Mouse (Mus musculus) kidney, adult 2 months (tissue): Measurements from ENCODE around the gene Arhgap4. TPM values are rescaled to one million over a fixed set of nuclear protein-coding genes. Genes with fewer than 3 reads are reported as not detected.
A peak's percentile ranks its signal among the peaks of the same experiment; 100 is the strongest.

Experiments
- DNase-seq: peaks from one replicate; pipeline ENCODE4 v3.0.0; 2021
- H3K27ac ChIP-seq: fragments of 200-500 bp; 2 replicates; pipeline ENCODE4 v1.5.1; 2012; ENCODE audit warnings: low read depth, low read length, control low read depth, inconsistent platforms; ENCODE audit not compliant: insufficient read depth
- H3K27me3 ChIP-seq: fragments of 200-500 bp; replicated peaks from 2 replicates; pipeline ENCODE4 v1.6.1; 2012; ENCODE audit warnings: mild to moderate bottlenecking, moderate library complexity, low read length, inconsistent platforms; ENCODE audit not compliant: control insufficient read depth, insufficient read depth
- H3K36me3 ChIP-seq: fragments of 200-500 bp; 2 replicates; pipeline ENCODE4 v1.6.1; 2012; ENCODE audit warnings: mild to moderate bottlenecking, moderate library complexity, low read length, inconsistent platforms; ENCODE audit not compliant: control insufficient read depth, insufficient read depth
- H3K4me1 ChIP-seq: fragments of 200-500 bp; 2 replicates; pipeline ENCODE4 v1.6.1; 2011; ENCODE audit warnings: low read length; ENCODE audit not compliant: control insufficient read depth, insufficient read depth
- H3K4me3 ChIP-seq: fragments of 200-500 bp; 2 replicates; pipeline ENCODE4 v1.5.1; 2011; ENCODE audit warnings: mild to moderate bottlenecking, low read depth, low read length, control low read depth; ENCODE audit not compliant: insufficient read depth
- CTCF ChIP-seq: fragments of 200-500 bp; conservative IDR thresholded peaks from 2 replicates; pipeline ENCODE4 v1.5.1; 2011; ENCODE audit warnings: low read depth, mild to moderate bottlenecking, control low read depth, low read length, moderate library complexity, mixed read lengths; ENCODE audit not compliant: insufficient read depth, insufficient read length
- POLR2A ChIP-seq: fragments of 200-500 bp; IDR thresholded peaks from one replicate; pipeline ENCODE4 v1.6.1; 2011; ENCODE audit warnings: low read depth, low read length, control low read depth
- WGBS: fragments of 180-500 bp; shearing (Covaris S2); methylation state at CpG from one replicate; pipeline ENCODE4 v1.1.7; 2018; 5-methylcytosine and 5-hydroxymethylcytosine counted together
- polyA plus RNA-seq: library from polyadenylated mRNA; depleted of rRNA; stranded (reverse); fragments of >200 nt; gene quantifications from 2 replicates; pipeline ENCODE4 v1.2.3, GENCODE M21; 2012

The Arhgap4 gene
- polyA plus RNA-seq, 1 experiment: 15.5 TPM

DNA sequence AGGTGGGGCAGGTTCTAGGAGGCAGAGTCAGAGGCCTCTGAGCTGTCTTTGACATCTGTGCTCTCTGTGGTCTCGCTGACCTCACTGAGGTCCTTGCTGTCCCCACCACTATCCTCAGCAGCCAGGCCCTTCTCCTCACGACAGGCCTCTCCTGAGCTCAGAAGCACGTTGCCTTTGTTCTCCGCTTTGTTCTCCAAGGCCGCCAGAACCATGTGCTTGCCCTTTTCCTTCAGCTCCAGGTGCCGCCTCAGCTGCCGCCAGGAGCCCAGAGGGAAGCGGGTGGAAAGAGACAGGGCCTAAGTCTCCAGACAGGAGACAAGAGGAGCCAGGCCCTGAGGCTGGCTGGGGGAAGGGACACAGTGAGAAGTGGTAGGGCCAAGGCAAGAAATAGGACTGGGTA lies 4.7 kb downstream of the Arhgap4 start:
- 84% methylated on average over 8 of the region's 8 CpGs for WGBS
- TF ChIP-seq POLR2A (no peak), CTCF (no peak)
- H3K27me3 ChIP-seq: no peaks in the 10 kb centered on the region
- no peak overlapping the region for H3K4me3 ChIP-seq
- H3K27ac ChIP-seq: no peak overlapping the region
- DNase-seq: no peak
- no peaks in the 10 kb centered on the region for H3K36me3 ChIP-seq
- H3K4me1 ChIP-seq: peaks cover 5% of the 10 kb centered on the region; the same call in 1 of the 2 replicates

DNA sequence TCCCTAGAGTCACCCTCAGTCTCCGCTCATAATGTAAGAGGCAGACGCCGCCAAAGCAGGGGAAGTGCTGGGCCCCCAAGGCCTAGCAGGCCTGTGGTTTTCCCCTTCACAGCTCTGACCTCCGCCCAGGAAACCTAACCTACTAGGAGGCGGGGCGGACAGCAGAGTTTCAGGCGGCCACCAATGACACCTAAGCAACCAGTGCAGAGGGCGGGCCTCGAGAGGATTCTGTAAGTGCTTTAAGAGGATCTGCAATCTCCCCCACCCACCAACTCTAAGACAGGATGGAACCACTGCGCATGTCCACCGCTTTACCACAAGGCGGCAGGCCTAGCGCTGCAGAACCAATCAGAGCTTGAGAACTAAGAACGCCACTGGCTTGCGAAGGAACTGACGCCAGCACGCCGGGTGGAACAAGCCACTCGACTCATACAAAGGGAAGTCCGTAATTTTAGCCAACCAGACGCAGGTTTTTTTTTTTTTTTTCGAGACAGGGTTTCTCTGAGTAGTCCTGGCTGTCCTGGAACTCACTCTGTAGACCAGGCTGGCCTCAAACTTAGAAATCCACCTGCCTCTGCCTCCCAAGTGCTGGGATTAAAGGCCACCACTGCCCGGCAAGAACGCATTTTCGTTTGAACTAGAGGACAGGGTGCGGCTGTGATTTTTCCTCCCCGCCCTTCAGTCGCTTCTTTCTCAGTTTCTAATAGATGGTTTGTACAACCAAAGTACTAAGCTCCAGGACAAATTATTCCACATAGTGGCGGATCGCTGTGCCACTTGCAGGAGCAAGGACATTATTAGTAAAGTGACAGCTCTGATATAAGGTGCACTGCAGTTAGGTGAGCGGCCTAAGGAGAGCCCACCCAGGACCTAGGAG lies 6.6 kb downstream of the Arhgap4 start:
- peak; percentile 98 for DNase-seq
- H3K27me3 ChIP-seq: no peaks in the 10 kb centered on the region
- TF ChIP-seq CTCF (peak; percentile 41), POLR2A (no peak)
- no peaks in the 10 kb centered on the region for H3K36me3 ChIP-seq
- H3K4me1 ChIP-seq: peaks cover 5% of the 10 kb centered on the region; the same call in 1 of the 2 replicates
- WGBS: 9% methylated on average over 31 of the region's 31 CpGs
- peak overlapping the region; percentile 82 for H3K27ac ChIP-seq
- peak overlapping the region; percentile 36 for H3K4me3 ChIP-seq

DNA sequence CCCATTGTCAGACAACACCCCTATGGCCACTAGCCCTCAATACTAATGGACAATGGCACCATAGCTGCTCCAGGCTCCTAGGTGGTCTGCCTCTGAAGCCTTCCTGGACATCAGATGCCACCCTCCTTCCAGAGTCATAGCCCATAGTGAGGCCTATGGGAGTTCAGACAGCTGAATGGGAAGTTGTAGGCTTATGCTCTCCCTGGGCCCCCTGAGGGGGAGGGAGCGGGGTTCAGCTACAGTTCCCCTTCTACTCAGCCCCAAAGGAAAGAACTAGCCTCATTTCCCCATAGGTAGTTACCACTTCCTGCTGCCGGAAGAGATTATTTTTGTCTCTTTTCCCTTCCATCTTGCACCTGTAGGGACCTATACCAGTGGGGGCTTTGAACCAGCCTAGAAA lies 10.1 kb downstream of the Arhgap4 start:
- H3K36me3 ChIP-seq: no peaks in the 10 kb centered on the region
- H3K4me3 ChIP-seq: no peak overlapping the region
- no peak for DNase-seq
- no peaks in the 10 kb centered on the region for H3K27me3 ChIP-seq
- peak overlapping the region; percentile 64 for H3K27ac ChIP-seq
- TF ChIP-seq CTCF (no peak), POLR2A (no peak)
- 82% methylated on average over 2 of the region's 2 CpGs for WGBS
- H3K4me1 ChIP-seq: peaks cover 7% of the 10 kb centered on the region; the same call in 1 of the 2 replicates

DNA sequence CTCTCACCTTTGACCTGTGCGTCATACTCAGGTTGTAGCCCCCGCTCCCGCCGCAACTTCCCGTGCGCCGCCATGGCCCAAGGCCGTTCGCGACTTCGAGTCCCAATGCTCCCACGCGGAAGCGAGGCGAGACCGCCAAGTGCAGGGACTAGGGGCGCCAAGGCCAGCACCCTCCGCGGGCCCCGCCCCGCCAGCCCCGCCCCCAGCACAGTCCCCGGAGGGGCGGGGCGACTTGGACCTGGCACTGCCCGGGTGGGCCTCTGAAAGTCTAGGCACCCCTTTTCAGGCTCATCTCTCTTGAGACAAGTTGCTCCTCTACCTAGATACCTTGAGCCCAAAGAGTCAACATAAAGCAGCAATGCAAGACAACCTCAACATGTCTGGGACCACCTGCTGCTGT lies 10.5 kb downstream of the Arhgap4 start:
- 6% methylated on average over 23 of the region's 26 CpGs for WGBS
- no peaks in the 10 kb centered on the region for H3K27me3 ChIP-seq
- no peak for DNase-seq
- H3K27ac ChIP-seq: peak overlapping the region; percentile 64
- no peaks in the 10 kb centered on the region for H3K36me3 ChIP-seq
- H3K4me1 ChIP-seq: peaks cover 7% of the 10 kb centered on the region; the same call in 1 of the 2 replicates
- H3K4me3 ChIP-seq: peak overlapping the region; percentile 32; the same call in 1 of the 2 replicates
- TF ChIP-seq POLR2A: no peak
- TF ChIP-seq CTCF: no peak

DNA sequence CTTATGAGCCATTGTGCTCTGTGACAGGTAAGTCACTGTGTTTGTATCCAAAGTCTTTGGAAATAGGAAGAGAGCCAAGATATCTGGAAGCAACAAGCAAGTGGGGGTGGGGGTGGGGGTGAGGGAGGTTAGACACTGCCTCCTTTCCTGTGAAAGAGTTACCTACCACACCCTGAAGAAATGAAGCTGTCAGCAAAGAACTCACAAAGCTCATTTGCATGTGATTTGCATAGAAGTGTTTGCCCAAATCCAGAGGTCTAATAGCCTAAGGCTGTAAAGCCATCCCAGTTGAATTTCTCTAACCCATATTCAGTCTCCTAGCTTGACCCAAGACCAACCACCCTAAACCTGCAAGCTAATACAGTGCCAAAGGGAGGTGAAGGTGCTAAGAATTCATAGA lies 11.2 kb downstream of the Arhgap4 start:
- Histone ChIP-seq H3K27me3 (no peaks in the 10 kb centered on the region), H3K4me3 (no peak overlapping the region), H3K36me3 (no peaks in the 10 kb centered on the region), H3K27ac (peak overlapping the region; percentile 60), H3K4me1 (peaks cover 6% of the 10 kb centered on the region; the same call in 1 of the 2 replicates)
- no peak for DNase-seq
- TF ChIP-seq POLR2A (no peak), CTCF (no peak)

DNA sequence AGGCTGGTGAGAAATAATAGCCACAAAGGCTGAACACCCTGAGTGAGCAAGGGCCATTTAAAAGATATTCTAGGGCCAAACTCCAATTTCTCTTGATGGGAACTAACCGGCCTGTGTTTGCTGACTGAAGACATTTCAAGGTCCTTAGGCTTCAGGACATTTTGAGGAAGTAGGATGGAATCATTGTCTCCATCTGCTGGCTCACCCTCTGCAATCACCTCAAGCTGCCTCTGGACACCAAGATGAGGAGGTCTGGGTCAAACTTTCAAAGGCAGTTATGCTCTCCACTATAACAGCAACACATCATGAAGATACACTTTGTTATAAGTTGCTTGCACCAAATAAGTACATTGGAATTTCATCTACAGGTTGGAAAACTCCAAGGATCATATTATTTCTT lies 11.6 kb downstream of the Arhgap4 start:
- Histone ChIP-seq H3K4me3 (no peak overlapping the region), H3K36me3 (no peaks in the 10 kb centered on the region), H3K27ac (peak overlapping the region; percentile 20; the same call in 1 of the 2 replicates), H3K27me3 (no peaks in the 10 kb centered on the region), H3K4me1 (peaks cover 5% of the 10 kb centered on the region; the same call in 1 of the 2 replicates)
- no peak for DNase-seq
- WGBS: 33% methylated on average over 1 of the region's 1 CpGs
- no peak for TF ChIP-seq CTCF
- TF ChIP-seq POLR2A: no peak

DNA sequence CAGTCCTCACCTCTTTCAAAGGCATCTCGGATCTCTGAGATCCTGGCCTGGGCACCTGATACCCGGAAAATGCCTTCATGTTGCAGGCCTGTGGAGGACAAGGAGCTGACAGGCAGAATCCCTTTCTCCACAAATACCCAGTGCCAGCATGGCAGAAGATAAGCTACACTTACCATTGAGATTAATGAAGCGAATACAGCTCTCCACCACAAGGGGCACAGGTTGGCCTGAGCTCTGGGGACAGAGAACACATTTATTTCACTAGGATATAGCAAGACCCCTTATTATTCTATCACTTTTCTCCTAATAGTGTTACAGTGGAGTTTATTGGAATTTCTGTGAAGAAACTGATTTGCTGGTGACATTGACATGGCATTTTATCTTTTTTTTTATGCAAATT lies 23.7 kb downstream of the Arhgap4 start:
- TF ChIP-seq POLR2A (no peak), CTCF (no peak)
- no peaks in the 10 kb centered on the region for H3K4me1 ChIP-seq
- 64% methylated on average over 3 of the region's 3 CpGs for WGBS
- no peaks in the 10 kb centered on the region for H3K27me3 ChIP-seq
- no peak overlapping the region for H3K27ac ChIP-seq
- no peak overlapping the region for H3K4me3 ChIP-seq
- H3K36me3 ChIP-seq: no peaks in the 10 kb centered on the region
- no peak for DNase-seq
